Mouse (Mus musculus) erythroblast, embryonic 14.5 days (primary cell): ENCODE measurements around the gene Eya2.

Source experiments
- GATA1 ChIP-seq: IDR thresholded peaks from 2 replicates; pipeline ENCODE4 v1.6.1; 2012; ENCODE audit warnings: low read length, inconsistent platforms, mixed read lengths
- TAL1 ChIP-seq: IDR thresholded peaks from 3 replicates; pipeline ENCODE4 v1.6.1; 2012; ENCODE audit warnings: low read length, inconsistent platforms, mixed read lengths

DNA sequence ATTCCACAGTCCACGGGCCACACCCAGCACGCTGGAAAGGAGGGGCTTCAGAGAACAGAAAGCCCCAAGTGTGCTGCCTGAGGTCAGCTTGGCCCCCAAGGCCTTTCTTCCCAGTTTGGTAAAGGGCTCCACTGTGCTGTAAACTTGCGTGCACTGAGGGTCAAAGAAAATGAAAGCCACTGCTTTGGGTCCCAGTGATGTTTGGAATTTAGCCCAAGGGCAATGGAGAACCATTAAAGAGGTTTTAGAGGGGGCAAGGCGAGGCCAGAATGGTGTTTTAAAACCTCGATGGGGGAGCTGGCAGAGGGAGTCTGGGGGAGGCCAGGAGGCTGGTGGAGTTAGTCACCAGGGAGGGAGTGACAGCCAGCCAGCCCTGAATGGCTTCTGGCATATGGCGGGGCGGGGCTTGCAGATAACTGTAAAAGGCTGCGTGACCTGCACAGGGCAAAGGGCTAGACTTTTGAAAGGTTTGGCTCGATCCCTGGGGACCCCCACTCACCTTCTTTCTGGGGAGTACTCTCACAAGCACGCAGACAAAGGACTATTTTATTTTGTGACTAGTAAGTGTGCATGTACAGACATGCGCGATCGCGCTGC lies 47.2 kb downstream of the Eya2 start:
- TF ChIP-seq GATA1 = no peak
- no peak for TF ChIP-seq TAL1
